Mouse (Mus musculus) embryo, embryonic 10.5 days (tissue): Measurements from ENCODE around the gene Rnf111.
A peak's percentile ranks its signal among the peaks of the same experiment; 100 is the strongest.
"Not testable (repeated sequence)": the region's sequence is repeated elsewhere in the genome, so short reads cannot be mapped to it uniquely, and the experiment has no call there.

Experiments
- DNase-seq: peaks from one replicate; pipeline ENCODE4 v3.0.0-alpha.2; 2015; ENCODE audit warnings: low spot score

The Rnf111 gene

DNA sequence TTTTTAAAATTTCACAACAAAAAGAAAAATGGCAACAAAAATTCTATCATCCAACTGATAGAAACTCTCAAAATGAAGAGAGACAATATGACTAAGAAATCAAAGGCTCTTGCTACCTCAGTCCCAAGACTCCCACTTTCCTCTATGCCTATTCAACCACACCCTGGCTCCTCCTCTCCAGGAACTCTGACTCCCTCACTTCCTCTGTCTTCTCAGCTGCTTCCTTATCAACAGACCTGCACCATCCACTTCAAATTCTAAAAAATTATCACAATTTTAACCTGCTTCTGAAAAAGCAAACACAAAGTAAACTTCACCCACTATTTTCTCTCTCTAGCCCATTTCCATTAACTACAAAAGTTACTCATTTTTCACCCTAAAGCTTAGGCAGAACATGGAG is 6.5 kb downstream of the Rnf111 start:
- DNase-seq = no peak

GRCm38 (mm10) chr9:70493038-70493437 is 10.5 kb downstream of the Rnf111 start:
- no peak for DNase-seq

DNA sequence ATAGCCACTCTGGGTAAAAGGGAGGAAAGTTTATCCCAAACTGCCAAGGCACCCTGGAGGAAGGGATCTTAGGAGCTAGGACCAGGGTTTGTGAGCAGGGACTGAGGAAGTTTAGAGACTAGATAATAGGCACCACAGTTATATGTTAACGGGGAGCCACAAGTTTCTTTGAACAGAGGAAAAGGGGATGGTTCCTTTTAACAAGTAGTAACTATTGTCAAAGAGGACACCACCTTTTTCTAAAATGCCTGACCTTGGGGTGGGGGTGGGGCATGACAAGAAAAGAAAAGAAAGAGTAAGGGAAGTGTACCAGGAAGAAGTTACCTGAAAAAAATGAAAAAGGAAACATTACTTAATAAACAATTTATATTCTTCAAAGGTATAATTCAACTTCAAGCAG is 12.3 kb downstream of the Rnf111 start:
- DNase-seq = no peak

DNA sequence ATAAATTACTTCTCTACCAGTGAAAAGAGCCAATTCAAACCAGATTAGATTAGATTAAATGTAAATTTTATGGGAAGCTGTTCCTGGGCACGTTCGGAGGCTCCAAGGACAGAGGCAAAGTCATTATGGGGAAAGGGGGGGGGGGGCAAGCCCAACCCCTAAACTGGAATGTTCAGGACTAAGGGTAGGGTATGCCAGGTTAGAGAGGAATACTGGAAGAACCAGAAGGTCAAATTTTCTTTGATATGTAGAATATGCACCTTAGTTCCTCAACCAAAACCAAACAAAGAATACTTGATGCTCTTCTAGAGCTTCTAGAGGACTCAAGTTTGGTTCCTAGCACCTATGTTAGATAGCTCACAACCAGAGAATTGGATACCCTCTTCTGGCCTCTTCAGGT is 16.1 kb downstream of the Rnf111 start:
- DNase-seq = no peak

DNA sequence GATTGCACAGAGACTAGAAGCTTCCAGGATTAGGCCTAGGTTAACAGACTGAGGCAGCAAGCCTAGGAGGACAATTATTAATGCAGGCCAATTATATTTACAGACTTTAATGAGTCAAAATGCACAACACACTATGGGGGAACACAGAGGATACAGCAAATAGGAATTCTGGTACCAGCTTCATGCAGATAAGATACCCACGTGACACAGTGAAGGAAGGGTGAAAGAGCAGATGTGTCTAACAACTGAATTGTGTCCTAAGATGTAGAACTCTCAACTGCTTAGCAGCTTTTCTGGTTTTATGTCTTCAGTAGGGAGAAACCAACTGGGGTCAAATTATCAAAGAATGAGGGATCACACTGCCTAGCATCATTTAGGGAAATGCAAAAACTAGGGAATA is 17.7 kb downstream of the Rnf111 start:
- DNase-seq = no peak

- DNase-seq = no peak
Observed at GRCm38 (mm10) chr9:70483495-70483894, 20.0 kb downstream of the Rnf111 start.

DNA sequence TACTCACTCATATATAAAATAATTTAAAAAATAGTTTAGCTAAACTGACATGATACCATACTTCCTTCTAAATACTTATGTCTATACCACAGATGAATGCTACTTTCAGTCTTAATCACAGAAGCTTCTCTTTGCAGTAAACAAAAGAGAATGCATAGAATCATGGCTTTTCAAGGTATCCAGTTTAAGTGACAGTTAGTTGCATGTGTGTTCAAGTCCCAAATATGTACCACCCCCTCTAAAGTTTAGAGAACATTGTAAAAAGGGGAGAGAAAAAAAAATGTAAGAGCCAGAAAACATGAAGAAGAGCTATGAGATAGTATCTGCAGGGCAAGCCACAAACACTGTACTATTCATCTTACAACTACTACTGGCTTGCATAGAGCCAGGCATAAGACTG is 21.7 kb downstream of the Rnf111 start:
- DNase-seq = no peak

- DNase-seq = no peak
Observed at GRCm38 (mm10) chr9:70477229-70477628, 26.3 kb downstream of the Rnf111 start.

GRCm38 (mm10) chr9:70475777-70476270 is 27.7 kb downstream of the Rnf111 start:
- no peak for DNase-seq

DNA sequence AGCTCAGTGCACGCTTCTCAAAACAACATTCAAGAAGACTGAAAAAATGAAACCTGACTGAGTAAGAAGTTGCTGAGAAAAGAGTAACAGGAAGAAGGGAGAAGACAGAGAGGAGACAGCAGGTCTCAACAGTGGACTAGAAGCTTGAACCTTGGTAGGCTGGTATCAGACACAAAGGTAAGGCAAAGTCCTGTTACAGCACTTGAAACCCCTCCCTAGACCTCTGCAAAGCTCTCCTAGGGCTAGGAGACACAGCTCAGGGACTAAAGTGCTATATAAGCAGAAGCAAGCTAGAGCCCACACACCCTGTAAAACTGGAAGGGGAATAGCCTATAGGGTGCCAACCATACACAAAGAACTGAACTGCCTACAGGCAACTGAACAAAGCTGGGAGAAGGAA is 30.1 kb downstream of the Rnf111 start:
- no peak for DNase-seq

DNA sequence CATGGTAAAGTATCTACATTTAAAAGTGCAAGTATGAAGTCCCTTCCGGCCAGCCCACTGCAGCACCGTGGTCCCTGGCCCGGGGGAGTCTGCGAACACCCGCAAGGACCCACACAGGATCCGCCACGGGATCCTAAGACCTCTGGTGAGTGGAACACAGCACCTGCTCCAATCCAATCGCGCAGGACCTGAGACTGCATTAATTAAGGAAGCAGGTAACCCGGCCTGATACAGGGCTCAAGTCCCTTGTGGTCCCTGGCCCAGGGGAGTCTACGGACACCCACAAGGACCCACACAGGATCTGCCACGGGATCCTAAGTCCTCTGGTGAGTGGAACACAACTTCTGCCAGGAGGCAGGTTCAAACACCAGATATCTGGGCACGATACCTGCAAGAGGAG is 40.4 kb downstream of the Rnf111 start:
- not testable (repeated sequence) for DNase-seq

GRCm38 (mm10) chr9:70452371-70452770 is 51.2 kb downstream of the Rnf111 start:
- DNase-seq = no peak

- DNase-seq = no peak
Observed at GRCm38 (mm10) chr9:70449072-70449471, 54.5 kb downstream of the Rnf111 start.

DNA sequence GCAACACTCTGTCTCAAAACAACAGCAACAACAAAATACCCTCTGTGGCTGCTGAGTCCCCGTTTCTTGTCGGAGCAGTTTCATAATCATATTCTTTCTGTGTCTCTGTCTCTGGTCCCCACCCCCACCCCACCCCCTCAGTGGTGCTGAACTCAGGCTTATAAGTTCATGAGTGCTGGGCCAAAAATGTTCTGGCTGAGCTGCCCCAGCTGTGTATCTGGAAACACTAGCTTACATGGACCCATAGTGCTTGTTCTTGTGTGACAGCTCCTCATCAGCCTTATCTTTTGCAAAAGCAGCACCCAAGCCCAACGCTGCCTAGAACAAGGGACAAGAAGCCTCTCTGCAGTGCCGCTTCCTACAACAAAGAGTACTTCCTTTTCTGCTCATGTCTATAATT is 63.6 kb downstream of the Rnf111 start:
- DNase-seq = no peak

DNA sequence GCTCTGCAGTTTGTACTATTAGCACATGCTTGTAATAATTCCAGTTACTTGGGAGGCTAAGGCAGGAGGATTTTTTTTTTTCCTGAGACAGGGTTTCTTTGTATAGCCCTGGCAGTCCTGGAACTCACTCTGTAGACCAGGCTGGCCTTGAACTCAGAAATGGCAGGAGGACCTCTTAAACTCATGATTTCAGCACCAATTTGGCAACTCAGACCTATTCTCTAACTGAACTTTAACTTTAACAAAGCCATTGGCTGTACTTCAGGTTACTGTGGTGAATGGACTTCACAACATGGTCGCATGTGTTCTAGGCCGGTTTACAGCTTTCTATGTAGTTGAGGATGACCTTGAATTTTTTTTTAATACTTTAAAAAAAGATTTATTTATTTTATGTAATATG is 80.9 kb downstream of the Rnf111 start:
- no peak for DNase-seq

DNA sequence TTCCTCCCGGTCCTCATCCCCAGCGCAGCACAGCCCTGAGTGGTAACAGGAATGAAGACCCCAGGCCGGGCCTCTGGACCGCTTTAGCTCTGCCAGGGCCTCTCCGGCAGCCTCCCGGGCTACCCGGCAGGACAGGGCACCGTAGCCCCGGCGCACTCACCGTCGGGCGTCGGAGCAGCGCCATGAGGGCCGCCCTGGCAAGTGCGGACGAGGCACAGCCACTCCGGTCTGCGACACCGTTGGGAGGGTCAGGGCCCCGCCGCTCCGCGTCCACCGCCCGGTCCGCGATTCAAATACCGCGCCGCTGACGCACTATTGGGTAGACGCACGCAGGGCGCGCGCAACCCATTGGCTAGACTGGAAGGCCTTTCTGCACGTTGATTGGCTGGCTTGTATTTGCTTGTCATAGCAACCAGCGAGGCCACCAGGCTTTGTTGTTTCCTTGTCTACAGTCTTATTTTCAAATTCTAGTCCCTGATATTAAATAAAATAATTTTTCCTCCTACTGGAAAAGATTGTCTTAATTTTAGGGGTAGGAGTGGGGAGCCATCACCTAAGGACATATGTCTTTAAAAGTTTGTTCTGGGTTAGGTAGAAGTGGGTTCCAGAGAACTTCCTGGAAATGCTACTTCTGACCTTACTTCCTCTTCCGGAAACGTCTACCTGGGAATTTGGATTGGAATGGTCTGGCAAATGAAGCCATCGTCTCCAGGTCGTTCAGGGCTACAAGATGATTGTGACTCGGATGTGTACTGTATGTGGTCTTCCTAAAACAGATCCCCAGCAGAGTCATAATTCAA is 82.1 kb downstream of the Rnf111 start, which contains the start of gene Ccnb2:
Gene Ccnb2 (minus strand): TSS at position 291 of the 800 bp plus-strand sequence.
- DNase-seq = peak; percentile 98

- peak; percentile 50 for DNase-seq
Observed at GRCm38 (mm10) chr9:70416412-70416811, 87.1 kb downstream of the Rnf111 start.

DNA sequence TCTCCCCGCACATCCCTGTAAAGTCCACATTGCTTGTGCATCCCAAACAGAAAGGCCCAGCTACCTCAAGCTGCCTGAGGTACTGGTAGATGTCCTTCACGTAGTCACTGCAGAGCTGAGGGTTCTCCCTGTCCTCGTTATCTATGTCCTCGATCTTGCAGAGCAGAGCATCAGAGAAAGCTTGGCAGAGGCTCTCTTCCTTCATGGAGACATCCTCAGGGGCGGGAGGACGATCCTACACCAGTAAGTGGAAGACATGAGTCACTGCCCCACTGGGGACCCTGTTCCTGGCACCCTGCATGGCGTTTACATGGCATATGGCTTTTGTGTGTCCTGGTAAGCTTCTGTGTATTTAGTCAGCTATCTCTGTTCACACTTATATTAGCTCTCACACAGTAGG is 90.5 kb downstream of the Rnf111 start:
- DNase-seq = no peak

- no peak for DNase-seq
Observed at GRCm38 (mm10) chr9:70410668-70411067, 92.9 kb downstream of the Rnf111 start.

GRCm38 (mm10) chr9:70409743-70410142 is 93.8 kb downstream of the Rnf111 start:
- DNase-seq = no peak

DNA sequence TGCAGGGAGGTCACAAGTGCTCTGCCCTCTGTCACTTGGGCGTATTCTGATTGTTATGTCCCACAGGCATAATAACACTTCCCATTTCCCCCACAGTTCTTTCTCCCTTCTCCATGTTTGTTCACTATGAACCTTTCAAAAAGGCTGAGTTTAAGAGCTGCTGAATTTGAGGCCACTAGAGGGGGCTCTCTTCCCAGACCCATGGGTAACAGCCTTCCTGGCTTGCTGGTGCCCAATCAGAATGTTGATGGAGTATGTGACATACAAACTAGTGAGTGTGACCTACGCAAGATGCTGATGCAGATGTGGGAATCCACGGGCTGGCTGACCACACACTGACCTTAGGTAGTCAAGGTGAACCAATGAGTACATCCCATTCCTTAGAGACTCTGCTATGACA is 94.7 kb downstream of the Rnf111 start:
- DNase-seq = peak; percentile 18

GRCm38 (mm10) chr9:70406596-70406995 is 96.9 kb downstream of the Rnf111 start:
- DNase-seq = no peak

DNA sequence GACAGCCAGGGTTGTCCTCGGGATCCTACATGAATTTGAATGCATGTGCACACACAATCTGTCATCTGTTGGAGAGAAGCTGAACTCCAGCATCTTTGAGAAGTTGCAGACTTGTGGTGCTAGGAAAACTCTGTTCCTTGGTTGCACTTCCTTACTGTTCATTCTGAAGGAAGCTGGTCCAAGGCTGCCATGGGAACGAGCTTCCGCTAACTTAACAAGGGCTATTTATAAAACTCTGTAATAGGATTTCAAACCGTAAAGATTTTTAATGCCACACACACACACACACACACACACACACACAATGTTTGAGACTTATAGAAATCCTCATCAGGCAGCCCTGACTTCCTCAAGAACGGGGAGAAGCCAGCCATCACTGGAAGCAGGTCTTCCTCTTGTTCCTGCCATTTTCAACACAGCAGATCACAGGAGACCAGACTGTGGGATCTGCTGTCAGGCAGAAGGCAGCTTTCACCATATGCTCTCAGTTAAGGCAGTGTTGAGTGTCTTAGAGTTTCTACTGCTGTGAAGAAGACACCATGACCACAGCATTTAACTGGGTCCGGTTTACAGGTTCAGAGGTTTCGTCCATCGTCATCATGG is 101.5 kb downstream of the Rnf111 start:
- DNase-seq = no peak

- DNase-seq = no peak
Observed at GRCm38 (mm10) chr9:70396083-70396482, 107.4 kb downstream of the Rnf111 start.
